Mouse (Mus musculus) neural tube, embryonic 10.5 days (tissue): ENCODE data around the gene Pxmp4.

ENCODE experiments used
- DNase-seq: peaks from one replicate; pipeline ENCODE4 v3.0.0-alpha.2; 2017; ENCODE audit warnings: low spot score; ENCODE audit errors: extremely low spot score

The Pxmp4 gene

DNA sequence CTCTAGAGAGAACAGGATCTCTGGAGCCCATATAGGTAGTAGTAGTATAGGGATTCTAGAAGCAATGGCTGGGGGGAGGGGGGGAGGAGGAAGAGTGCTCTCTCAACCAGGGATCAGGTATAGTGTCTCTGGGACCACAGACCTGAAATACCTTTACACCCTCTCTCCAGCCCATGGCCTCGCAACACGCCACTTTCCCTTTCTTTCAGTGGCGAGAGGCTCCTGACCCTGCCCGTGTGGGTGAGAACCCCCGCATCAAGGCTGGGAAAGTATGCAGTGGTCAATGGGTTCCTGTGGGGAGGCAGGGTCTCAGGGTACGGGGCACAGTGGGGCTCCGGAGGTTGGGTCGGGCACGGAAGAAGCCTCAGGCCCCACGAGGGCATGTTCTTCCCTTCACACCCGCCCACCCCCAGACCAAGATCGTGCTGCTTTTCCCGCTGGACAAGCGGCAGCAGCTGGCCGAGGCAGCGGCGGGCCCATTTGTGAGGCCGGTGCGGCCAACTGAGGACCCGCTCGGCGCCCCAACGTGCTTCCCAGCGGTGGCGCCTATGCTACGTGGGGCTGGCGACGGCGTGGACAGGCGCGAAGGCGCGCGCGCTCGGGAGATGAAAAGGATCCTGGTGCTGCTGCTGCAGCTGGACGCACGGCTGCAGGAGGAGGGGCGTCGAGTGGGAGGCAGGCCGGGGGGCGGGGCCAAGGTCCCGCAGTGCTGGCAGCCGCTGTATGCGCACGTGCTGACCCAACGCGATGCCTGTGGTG is 54.2 kb downstream of the Pxmp4 start:
- DNase-seq: peak; percentile 83

DNA sequence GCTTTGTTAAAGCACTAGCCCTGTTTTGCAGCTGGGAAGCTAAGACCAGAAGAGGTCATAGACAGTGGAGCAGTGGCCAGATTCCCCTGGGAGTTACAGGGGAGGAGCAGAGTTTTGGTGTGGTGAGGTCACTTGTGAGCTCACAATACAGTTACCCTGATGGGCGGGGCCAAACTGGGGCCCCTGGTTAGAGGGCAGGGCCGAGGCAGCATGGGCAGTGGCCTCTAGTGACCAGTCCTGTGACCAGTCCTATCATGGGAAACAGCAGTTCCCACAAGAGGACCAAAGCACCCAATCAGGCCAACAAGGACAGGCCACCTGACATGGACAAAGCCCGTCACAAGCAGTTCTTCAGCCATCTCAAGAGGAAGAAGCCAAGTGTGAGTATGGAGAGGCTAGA is 54.8 kb downstream of the Pxmp4 start:
- DNase-seq: no peak

DNA sequence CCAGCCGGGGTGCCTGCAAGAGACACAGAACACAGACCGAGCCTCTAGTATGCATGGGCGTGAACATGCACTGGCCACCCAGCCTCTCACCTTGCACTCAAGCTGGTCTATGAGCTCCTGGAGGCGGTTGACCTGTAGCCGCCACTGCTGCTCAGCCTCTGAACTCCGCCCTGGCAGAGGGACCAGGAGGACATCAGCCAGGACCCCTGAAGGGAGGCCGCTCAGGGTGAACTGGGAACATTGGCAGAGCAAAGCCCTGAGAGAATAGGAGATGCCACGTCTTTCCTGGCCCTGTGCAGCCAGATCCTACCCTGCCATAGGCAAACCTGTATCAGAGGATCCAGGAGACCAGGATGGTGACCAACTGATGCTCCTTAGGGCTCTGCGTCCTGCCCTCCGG is 56.8 kb downstream of the Pxmp4 start, which contains the start of gene 1700003F12Rik:
Gene 1700003F12Rik, plus strand, starts transcription at position 375 of the 400 bp plus-strand sequence.
- DNase-seq: no peak

DNA sequence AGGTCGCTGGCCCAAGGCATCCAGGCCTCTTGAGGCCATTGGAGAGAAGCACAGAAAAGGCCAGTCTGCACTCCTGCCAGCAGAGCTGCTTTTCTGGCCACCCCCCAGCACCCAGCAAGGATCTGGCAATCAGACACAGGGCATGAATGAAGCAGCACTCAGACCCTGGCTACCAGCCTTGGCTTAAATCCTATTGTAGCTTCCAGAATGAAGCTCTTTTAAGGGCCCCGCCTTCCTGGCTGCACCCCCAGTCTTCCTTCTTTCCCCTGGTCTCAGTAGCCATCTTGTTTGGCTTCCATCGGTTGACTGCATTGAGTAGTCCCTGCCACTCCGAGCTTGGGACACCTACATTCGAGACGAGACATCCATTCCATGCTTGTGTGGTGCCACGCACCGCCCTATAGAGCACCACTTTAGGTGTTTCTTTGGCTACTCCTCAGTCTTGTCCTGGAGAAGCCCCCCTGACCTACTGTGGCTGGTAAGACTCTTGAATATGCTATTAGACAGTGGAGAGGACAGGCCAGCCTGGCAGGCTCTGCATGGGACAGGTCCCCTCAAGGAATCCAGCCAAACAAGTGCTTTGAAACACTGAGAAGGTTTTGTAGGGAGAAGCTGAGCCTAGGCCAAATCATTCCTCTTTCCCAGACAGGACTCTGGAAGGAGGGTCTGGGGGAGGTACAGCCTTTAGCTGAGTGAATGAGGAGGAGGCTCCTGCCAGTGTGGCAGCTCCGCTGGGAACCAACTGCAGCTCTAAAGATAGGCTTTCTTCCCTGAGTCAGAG is 59.8 kb downstream of the Pxmp4 start:
- DNase-seq: no peak

DNA sequence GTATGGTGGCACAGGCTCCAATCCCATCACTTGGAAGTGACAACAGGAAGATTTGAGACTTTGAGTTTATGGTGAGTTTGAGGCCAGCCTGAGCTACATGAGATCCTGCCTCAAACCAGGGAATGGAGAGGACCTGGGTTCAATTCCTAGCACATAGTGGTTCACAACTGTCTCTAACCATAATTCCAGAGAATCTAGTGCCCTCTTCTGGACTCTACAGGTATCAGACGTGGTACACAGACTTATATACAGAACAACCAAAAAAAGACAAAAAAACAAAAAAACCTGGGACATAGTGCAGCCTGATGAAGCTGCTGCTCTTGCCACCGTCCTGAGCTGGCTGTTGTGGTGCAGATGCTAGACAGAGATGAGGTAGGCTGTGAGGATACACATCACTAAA is 61.9 kb downstream of the Pxmp4 start:
- DNase-seq: no peak

DNA sequence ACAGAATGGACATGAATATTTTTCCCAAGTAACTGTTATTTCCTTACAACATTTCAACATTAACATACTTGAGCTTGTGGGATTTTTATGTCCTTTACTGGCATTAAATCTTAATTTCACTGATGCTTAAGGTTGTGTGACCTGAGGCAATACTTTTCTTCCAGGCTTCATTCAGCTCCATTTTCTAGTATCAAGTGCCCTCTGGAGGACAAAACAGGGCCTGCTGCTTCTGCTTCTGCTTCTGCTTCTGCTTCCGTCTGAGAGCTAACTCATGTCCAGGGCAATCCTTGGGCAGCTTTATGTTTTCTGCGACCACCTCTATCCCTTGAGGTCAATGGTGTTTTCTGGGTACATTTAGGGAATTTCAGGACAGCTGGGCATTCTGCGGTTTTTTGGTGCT is 63.8 kb downstream of the Pxmp4 start:
- DNase-seq: no peak

DNA sequence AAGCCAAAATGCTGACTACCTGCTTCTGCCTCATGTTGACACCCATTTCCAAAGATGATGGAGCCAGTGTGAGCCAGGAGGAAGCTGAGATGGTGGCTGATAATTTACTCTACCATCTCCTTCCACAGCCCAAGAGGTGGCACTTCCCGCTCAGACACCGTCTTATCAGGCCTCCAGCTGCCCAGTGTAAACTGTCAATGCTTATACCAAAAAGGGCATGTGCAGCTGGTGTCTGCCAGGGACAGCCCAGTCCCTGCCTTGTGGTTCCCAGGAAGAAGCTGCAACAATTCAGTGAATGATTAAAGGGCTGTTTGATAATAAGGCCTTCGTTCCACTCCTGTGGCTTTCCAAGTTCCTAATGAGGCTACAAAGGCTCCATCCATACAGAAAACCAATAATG is 64.8 kb downstream of the Pxmp4 start:
- no peak for DNase-seq

DNA sequence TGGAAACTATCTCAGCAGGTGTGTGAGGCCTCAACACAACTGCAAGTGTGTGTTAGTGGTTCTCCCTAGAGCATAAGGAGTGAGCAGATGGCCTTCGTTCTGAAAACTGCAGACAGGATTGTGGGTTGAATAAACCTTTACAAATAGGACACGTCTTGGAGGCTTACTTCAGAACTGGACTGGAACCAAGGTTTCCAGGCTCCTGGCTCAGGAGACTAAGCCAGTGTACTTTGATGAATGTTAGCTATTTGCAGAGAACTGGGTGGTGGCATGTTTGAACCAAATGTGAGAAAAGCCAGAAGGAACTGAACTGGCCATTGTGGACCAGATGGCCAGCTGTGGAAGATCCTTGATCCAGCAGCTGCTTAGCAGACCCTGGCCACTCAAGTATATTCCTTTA is 65.2 kb downstream of the Pxmp4 start:
- no peak for DNase-seq
